Mouse (Mus musculus) heart, postnatal 14 days (tissue): ENCODE data around the gene Mafk. TPM values are rescaled to one million over a fixed set of nuclear protein-coding genes. Genes with fewer than 3 reads are reported as not detected.

ENCODE experiments used
- microRNA-seq, 2 experiments: library from miRNA; unstranded; fragments of <30 nt; microRNA quantifications; one replicate each; pipeline ENCODE4 v1.2.0; 2021 to 2022
- total RNA-seq, 2 experiments: library from RNA; stranded (reverse); gene quantifications; 2 replicates each; pipeline ENCODE4 v1.2.3; 2021

Mafk gene
- total RNA-seq, 2 experiments from 2014 or later: 23.4 to 26.9 TPM

Small RNA genes within 50 kb of the gene (microRNA-seq; reads per million reads assigned to microRNA genes)
- gene Mir7037: 0 to 2.3 reads per million in 2 experiments

Other genes with a start within 250 kb of the Mafk start
- not detected for gene Uncx, start 248.0 kb upstream of the Mafk start, total RNA-seq
- gene Micall2, start 55.2 kb upstream of the Mafk start, total RNA-seq: 1 to 10 TPM; 3.7 to 4.1 TPM
- 10 to 100 TPM; 41.8 to 43.8 TPM for gene Ints1, start 15.8 kb upstream of the Mafk start, total RNA-seq
- under 1 TPM in 1 of 2 experiments, not detected in 1; 0.65 TPM for gene Tmem184a, start 28.4 kb downstream of the Mafk start, total RNA-seq
- not detected for gene Gm26938, start 34.9 kb downstream of the Mafk start, total RNA-seq
- 10 to 100 TPM in 1 of 2 experiments, 1 to 10 TPM in 1; 9.9 to 10.8 TPM for gene Psmg3, start 35.4 kb downstream of the Mafk start, total RNA-seq
- gene Elfn1, start 116.4 kb downstream of the Mafk start, total RNA-seq: under 1 TPM; 0.27 to 0.31 TPM